Mouse (Mus musculus): ENCODE data around the gene Arap1. TPM values are rescaled to one million over a fixed set of nuclear protein-coding genes. Genes with fewer than 3 reads are reported as not detected.

Gene Arap1
- total RNA-seq, 2 experiments from 2014 or later: 49.2 to 57.4 TPM

DNA sequence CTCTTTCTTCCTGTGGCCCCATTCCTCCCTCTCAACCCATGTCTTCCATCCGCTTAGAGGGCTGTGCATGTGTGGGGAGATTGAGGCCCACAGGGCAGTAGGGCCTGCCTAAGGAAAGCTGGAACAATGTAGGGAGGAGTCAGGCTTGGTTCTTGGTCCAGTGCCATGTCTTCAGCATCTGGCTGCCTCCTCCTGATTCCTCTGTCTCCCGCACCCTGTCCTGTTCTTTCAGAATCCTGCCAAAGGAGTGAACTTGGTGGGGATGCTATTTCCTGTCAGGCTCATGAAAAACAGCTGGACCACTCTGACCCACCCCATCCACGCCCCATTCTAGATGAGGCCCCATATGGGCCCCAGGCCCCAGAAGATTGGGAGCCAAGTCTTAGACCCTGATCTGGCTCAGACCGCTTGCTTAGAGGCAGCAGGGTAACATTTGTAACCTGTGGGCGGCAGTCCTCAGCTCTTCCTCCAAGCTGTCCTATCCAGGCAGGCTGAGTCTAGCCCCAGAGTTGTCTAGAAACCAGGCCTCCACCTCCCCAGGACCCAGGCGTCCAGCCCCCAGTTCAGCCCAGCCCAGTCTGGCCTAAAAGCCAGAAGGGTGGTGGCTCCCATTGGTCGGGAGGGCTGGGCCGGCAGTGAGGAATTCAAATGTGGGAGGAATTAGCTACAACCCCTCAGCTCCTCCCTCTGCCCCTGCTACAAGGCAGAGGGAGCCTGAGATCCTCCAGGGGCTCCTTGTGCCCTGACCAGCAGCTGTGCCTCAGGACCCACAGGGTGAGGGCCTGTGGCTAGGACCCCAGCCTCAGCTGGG lies 46.0 kb downstream of the Arap1 start:
- peak; percentile 67 to 81 for DNase-seq (ENCODE audit: low spot score in 2 of 2)

DNA sequence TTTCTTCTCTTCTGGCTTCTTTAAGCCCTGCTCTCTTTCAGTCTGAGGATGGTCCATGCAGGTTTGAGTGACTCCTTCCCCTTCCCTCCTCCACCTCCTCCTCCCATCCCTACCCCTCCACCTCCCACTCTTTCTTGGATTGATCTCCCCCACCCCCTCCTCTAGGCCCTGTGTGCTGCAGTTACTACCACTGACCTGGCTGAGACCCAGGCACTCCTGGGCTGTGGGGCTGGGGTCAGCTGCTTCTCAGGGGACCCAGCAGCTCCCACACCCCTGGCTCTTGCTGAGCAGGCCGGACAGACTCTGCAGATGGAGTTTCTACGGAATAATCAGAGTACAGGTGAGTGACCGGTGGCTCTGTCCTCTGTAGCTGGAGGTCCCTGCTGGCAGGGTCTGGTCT lies 46.7 kb downstream of the Arap1 start:
- DNase-seq (ENCODE audit: low spot score in 2 of 2): no peak

DNA sequence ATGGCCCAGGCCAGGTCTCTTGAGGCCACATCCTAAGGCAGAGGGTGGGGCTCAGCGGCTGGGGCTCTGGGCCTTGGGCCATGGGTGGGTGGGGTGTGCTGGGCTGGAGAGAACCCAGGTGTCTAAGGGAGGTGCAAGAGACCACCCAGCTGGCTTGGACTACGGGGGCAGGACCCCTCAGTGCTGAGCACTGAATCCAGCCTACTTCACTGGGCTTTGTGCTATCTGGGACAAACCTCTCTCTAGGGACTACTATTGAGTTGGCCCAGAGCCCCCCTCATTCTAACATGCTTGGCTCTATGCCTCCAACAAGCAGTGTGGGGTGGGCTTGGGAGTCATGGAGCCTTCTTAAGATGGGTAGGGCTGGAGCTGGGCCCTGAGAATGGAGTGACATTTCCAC lies 47.6 kb downstream of the Arap1 start:
- no peak for DNase-seq (ENCODE audit: low spot score in 2 of 2)

DNA sequence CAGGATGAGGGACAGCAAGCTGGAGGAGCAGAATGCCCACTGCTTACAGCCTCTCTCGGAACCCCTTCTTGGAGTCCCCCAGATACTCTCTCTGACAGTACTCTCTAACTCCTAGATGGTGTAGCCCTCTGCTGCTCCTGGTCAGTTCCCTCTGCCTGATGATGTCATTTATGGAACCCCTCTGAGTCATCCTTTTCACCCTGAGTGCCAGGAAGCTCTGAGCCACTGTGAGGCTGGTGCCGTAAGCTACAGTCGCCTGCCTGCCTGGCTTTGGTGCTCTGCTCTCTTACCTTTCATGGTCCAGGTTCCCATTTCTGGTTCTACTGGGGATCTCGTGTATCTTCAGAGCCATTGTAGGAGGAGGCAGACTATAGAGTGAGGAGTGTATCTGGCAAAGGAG lies 49.3 kb downstream of the Arap1 start:
- no peak for DNase-seq (ENCODE audit: low spot score in 2 of 2)

DNA sequence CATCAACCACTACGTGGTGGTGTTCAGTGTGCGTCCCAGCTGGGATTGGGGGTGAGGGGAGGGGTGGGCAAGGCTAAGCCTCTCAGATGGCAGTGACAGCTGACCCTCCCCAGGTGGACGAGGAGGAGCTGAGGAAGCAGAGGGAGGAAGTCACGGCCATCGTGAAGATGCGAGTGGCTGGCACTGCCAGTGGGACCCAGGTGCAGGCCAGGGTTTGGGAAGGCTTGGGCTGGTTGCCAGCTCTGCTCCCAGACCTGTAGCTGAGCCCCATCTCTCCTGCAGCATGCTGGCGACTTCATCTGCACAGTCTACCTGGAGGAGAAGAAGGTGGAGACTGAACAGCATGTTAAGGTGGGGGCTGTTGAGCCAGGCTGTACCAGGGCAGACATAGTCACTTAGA lies 53.6 kb downstream of the Arap1 start:
- no peak for DNase-seq (ENCODE audit: low spot score in 2 of 2)

DNA sequence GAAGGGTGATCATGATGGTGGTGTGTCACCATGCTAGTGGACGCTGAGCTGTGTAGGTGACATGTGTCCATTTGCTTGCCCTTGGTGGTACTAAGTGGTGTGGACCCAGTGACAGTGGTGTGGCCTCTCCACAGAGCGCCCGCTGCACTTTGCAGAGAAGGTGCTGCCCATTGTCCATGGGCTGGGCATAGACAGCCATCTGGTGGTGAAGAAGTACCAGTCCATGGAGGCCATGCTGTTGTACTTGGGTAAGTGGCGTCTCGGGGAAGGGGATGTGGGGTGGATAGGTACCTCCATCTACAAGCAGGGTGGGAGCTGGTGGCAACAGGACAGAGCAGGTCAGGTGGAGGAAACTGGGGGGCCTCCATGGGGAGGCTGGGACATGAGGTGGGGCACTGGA lies 56.0 kb downstream of the Arap1 start:
- no peak for DNase-seq (ENCODE audit: low spot score in 2 of 2)

DNA sequence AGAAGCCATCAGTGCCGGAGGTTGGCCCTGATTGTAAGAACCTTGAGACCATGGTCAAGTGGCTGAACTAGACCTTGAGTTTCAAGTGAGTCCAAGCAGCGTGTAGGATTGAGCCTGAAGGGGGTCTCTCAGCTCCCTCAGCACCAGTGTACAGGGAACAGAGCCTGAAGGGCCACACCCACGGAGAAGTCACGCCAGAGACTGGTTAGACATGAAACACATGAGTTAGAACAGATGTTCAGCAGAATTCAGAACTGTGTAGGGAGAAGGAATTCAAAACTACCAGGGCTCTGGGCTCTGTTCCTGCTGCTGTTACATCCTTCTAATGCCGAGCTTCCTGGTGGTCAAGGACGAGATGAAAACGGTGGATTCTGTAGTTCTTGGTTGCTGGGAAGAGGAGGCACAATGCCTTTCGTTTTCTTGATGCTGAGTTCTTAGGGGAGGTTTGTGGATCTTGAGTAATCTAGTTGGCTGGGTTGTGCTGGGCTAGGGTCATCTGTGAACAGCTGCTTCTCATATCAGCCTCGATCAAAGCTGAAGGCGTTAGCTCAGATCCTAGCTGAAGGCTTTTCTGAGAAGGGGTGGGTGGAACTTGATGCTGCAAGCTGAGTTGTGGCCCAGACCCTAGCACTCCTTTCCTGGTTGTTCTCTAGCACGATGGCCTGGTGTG lies 62.5 kb downstream of the Arap1 start, which contains the start of gene Gm45837:
TSS of gene Gm45837 (plus strand) at position 620 of the 670 bp plus-strand sequence.
- DNase-seq (ENCODE audit: low spot score in 2 of 2): no peak

DNA sequence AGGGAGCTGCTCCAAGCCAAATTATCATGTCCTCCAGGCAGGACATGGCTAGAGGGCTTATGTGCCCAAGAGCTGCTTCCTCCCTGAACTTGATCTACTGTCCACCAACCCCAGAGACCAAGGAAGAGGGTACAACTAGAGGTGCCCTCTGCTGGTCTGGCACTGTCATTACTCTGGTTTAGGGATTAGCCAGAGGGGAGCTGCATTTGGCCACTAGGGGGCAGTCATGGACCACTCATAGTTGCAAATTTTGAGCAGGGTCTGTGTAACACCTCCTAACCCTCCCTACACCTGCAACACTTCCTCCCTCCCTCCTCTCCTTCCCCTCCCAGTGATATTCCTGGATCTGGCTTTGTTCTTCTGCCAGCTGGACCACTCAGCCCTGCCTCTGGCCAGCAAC lies 64.9 kb downstream of the Arap1 start:
- peak; percentile 74 to 84 for DNase-seq (ENCODE audit: low spot score in 2 of 2)

DNA sequence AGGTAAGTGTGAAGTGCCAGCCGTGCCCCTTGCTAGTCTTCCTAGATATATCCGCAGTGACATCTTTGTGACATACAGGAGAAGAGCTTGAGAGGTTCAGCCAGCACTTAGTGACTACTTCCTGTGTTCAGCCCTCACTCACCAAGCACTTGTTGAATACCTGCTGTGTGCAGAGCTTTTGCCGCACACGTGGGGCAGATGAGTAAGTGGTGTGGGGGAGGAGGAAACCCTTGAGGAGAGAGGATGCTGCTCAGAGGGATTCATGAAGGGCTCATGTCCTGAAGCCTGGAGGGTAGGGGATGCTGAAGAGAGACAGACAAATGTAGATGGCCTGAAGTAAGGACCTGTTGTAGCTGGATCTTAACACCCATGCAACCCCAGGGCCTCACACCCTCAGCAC lies 66.3 kb downstream of the Arap1 start:
- DNase-seq (ENCODE audit: low spot score in 2 of 2): no peak

DNA sequence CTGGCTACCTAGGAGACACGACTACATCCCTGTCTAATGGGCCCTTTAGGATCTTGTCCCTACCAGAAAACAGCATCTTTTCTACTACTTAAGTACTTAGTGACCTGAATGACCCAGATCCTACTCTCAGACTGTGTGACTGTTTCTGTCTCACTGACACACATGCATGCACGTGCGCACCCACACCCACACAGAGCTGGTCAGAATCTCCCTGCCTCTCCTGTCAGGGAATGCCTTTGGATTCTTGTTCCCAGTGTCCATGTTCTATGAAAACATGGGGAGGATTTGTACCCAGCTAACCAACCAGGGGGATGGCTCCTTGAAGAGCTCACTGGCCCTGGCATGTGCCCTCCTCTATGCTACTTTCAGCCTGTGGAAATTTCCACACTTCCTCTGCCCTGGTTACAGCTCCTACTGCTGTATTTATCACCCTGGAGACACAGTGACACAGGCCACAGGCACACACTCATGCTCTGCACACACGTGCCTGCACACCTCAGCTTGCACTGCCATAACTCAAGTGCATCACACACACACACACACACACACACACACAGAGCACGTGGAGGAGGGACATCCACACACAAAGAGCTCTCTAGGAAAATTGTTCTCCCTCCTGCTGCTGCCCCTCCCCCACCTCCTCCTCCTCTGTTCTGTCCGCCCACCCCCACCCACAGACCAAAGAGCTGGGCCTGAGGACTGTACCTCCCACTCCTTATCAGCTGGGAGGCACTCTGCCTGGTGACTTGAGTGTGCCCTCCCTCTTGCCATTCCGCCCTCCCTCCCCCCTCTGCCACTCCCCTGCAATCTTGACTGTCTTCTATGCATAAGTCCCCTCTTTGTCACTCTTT lies 67.0 kb downstream of the Arap1 start:
- peak in 1 of 2 experiments; percentile 14 for DNase-seq (ENCODE audit: low spot score in 2 of 2)

DNA sequence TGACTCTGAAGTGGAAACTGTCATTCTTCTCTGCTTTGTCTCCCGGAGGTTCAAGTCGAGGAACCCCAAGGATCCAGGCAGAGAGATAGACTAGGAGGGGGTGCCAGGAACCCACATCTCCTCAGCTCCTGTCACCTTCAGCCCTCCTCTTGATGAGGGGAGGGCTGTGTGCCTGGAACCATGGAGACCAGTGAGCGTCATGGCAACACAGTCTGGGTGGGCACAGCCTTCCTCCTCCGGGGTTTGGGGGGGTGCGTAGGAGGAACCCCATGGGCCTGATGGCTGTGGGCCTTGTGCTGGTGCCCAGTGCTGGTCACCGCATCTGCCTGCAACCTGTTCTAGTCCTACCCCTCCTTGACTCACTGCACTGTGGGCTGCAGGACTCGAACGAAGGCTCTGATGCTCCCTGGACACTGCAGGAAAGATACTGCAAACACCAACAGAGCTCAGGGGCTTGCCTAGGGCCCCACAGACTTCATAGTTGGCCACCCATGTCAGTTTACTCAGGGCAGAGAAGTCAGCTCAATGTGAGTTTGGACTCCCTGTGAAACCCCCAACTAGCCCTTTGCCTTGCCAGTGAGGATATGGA lies 67.7 kb downstream of the Arap1 start:
- no peak for DNase-seq (ENCODE audit: low spot score in 2 of 2)

DNA sequence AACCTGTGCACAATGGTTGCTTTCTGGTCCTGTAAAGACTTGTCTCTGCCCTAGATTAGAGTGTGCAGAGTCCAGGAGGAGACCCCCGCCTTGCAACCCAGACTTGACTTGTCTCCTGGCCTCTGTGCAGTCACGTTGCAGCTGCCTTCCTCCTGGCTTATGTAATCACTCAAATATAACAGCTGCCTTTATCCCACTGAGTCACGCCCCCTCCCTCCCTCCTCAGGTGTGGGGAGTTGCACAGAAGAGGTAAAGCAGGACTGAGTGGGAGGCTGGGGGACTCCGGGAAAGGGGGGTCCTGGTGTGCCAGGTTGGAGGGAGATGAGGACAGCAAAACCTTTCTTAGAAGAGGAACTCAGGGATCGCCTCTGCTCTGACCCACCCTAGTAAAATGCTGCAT lies 68.5 kb downstream of the Arap1 start:
- no peak for DNase-seq (ENCODE audit: low spot score in 2 of 2)

DNA sequence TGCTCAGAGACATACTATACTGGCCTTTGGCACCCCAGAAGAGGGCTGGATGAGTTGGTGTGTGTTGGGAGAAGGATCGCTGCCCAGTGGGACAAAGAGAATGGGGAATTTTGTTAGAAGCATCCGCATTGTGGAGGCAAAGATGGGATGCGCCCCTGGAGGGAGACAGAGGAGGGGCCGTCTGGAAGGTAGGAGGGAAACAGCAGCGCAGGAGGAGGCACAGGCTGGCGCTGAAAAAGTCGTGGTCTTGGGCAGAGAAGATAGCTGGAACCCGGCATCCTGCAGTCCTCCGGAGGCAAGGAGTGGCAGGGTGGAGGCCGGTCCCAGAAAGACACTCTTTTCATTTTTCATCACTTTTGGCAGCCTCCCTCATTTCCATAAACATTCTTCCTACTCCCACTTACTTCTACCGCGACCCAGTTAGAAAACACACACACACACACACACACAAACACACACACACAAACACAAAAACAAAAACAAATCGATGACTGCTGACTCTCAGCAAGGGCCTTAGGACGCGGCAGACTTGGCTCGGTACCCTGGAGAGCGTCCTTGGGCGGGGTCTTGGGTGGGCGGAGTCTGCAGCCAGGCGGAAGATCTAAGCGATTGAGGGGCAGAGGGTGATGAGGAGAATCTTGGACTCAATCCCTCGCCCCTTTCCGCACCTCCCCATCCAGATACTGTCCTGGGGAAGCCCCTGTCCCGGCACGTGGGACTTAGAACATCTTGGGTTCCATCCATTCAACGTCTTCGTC lies 71.3 kb downstream of the Arap1 start:
- DNase-seq (ENCODE audit: low spot score in 2 of 2): no peak

DNA sequence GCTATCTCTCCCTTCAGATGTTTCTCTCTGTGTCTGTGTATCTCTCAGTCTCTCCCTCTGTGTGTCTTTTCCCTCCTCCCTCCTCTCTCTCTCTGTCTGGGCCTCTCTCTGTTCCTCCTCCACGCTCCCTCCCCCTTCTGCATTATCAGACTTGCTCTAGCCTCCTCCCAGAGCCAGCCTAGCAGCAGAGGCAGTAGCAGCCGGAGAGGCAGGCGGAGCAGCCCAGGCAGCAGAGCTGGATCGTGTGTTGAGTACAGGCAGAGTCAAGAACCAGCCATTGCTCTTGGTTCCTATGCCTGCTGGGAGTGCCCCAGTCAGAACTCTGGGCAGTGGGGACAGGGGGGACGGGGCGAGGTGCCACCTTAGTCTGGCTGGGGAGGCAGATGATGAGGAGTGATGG lies 73.7 kb downstream of the Arap1 start, which contains the start of gene Pde2a:
TSS of gene Pde2a (plus strand) at position 163 of the 400 bp plus-strand sequence.
- no peak for DNase-seq (ENCODE audit: low spot score in 2 of 2)

DNA sequence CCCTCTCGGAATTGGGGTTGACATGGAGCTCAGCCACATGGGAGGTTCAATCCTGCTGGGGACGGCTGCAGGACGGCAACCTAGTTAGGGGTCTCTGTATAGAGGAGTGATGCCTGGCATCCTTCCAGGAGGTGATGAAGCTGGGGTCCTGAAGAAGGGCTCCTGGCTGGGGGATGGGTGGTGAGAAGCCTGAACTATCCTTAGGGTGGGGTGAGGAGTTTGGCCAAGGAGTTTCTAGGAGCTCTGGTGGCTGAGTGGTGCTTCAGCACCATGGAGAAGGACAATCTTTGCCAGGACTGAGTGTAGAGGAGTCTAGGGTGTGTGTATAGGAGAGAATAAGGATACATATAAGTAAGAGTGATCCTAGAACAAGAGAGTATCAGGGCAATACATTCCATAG lies 74.2 kb downstream of the Arap1 start:
- no peak for DNase-seq (ENCODE audit: low spot score in 2 of 2)

DNA sequence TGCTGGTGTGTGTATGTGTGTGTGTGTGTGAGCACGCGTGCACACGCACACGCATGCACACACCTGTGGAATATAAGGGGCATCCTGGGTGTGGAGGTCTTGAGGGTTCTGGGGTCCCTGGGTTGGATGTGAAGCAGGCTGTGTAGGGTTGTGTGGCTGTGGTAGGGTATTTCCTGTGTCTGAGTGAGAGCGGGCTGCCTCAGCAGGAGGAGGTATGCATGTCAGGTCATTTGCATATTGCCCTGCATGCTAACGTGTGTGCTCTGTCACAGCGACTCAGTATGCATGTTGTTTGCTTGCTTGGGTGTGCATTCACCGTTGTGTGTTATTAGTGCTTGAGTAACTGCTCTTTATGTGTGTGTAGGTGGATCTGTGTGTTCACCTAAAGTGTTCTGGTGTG lies 74.8 kb downstream of the Arap1 start:
- no peak for DNase-seq (ENCODE audit: low spot score in 2 of 2)

DNA sequence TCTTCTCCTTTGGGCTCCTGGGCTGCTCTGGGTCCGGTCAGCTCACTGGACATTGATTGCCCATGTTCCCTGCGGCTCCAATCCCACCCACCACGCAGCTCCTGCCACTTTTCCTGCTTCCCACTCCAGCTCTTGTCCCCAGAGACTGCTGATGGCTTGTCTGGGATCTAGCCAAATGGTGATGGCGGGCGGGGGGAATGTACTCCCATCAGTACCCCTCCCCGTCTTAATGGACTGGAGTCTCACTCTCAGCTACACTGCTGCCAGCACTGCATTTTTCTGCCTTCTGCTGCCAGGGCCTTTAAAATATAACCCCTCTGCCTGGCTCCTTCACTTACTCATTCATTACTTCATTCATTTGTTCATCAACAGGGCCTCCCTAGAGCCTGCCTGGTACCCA lies 76.1 kb downstream of the Arap1 start:
- no peak for DNase-seq (ENCODE audit: low spot score in 2 of 2)

DNA sequence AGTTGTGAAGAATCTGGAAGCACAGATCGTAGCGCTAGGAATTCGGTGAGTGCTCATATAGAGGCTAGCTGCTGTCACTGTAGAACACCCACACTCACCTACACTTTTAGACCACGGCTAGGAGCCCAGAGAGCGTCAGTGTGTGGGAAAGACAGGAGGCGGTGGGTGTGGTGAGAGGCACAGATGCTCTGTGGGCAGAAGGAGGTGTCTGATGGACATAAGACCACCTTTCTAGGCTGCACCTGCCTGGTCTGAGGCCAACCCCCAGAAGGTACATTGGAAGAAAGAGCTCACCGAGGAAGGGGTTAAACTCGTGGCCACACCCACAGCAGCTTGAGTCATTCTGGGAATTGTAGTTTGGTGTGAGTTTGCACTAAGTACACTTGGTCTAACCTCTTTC lies 78.8 kb downstream of the Arap1 start:
- DNase-seq (ENCODE audit: low spot score in 2 of 2): no peak

DNA sequence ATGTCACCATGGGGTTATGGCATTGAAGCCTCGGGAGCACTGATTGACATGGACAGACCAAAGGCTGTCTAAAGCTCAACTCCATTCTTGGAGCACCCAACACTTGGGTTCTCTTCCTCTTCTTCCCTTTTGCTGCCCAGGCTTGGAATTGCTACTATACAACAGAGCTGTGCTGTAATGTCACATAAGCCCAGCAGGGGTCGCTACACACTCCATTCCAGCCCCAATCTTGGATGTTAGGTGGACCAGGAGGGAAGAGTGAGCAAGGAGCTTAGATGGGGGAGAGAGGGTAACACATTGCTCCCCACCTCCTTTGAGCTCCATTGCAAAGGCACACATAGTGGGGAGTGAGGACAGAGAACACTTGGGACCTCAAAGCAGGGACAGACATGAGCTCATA lies 79.9 kb downstream of the Arap1 start:
- DNase-seq (ENCODE audit: low spot score in 2 of 2): no peak

DNA sequence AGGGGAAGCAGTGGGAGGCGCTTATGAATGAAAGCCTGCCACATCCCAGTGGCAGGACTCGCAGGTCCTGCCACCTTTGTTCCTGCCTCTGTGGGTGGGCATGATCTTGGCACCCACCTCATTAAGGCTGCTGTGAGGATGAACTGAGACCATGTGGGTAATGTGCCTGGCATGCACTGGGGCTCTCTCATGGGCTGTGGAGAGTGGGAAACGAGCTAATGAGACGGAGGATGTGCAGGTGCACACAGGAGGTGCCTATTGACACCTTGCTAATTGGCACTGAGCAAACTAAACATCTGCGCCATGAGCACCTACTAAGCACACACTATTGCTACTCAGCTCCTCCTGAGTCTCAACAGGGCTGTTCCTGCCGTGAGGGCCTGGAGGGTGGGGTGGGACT lies 87.2 kb downstream of the Arap1 start:
- no peak for DNase-seq (ENCODE audit: low spot score in 2 of 2)

DNA sequence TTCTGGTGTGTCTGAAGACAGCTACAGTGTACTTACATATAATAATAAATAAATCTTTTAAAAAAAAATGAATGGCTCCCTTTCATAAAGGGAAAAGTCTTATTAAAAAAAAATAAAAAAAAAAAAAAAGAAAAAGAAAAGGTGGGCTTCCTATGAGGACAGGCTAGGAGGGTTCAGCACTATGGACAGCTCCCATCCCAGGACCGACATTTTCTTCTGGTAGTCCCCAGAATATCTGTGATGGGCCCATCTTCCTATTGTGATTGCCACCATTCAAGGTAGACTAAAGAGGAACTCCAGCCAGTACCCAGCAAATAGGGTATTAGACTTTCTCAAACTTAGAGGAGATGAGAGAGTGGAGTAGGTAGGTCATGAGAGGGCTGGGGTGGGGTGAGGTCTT lies 90.0 kb downstream of the Arap1 start:
- DNase-seq (ENCODE audit: low spot score in 2 of 2): no peak
